Mouse (Mus musculus) kidney, adult 2 months (tissue): ENCODE results near the gene Dlx3.

ENCODE experiments used
- CTCF ChIP-seq: fragments of 200-500 bp; conservative IDR thresholded peaks from 2 replicates; pipeline ENCODE4 v1.5.1; 2011; ENCODE audit warnings: low read depth, mild to moderate bottlenecking, control low read depth, low read length, moderate library complexity, mixed read lengths; ENCODE audit not compliant: insufficient read depth, insufficient read length
- POLR2A ChIP-seq: fragments of 200-500 bp; IDR thresholded peaks from one replicate; pipeline ENCODE4 v1.6.1; 2011; ENCODE audit warnings: low read depth, low read length, control low read depth

GRCm38 (mm10) chr11:95079256-95079875 lies 40.6 kb upstream of the Dlx3 start:
- TF ChIP-seq CTCF (no peak), POLR2A (no peak)
